Mouse (Mus musculus) erythroblast, embryonic 14.5 days (primary cell): Measurements from ENCODE around the gene Gapdh.

Experiments
- GATA1 ChIP-seq: IDR thresholded peaks from 2 replicates; pipeline ENCODE4 v1.6.1; 2012; ENCODE audit warnings: low read length, inconsistent platforms, mixed read lengths
- TAL1 ChIP-seq: IDR thresholded peaks from 3 replicates; pipeline ENCODE4 v1.6.1; 2012; ENCODE audit warnings: low read length, inconsistent platforms, mixed read lengths

DNA sequence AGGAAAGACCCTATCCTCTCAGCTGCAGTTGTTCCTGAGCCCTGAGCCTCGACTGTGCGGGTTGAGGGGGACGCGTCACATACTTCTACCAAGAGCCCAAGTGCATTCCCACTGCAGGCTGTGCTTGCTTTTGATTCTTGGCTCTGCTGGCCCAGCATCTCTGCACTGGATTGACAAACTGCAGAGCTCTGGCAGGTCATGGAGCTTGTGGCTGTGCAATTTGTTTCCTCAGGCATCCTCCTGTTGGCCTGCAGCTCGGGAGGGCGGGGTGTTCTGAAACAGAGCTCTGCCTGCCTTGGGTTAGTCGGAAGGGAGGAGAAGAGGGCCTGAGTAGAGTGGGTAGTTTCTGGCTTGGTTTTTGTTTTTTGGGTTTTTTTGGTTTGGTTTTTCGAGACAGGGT is 23.8 kb downstream of the Gapdh start:
- no peak for TF ChIP-seq TAL1
- TF ChIP-seq GATA1 = no peak
